Mouse (Mus musculus) embryonic facial prominence, embryonic 10.5 days (tissue): ENCODE measurements around the gene Lypd4. TPM values are rescaled to one million over a fixed set of nuclear protein-coding genes. Genes with fewer than 3 reads are reported as not detected.
"Not testable (repeated sequence)": the region's sequence is repeated elsewhere in the genome, so short reads cannot be mapped to it uniquely, and the experiment has no call there.

Source experiments
- DNase-seq: peaks from one replicate; pipeline ENCODE4 v3.0.0-alpha.2; 2017; ENCODE audit warnings: low spot score
- H3K27ac ChIP-seq: fragments of 300-500 bp; sonication (generic); replicated peaks from 2 replicates; pipeline ENCODE4 v1.5.1; 2016; ENCODE audit warnings: mild to moderate bottlenecking
- H3K27me3 ChIP-seq: fragments of 300-500 bp; sonication (generic); replicated peaks from 2 replicates; pipeline ENCODE4 v1.6.1; 2016; ENCODE audit warnings: low read depth, mild to moderate bottlenecking; ENCODE audit not compliant: poor library complexity, severe bottlenecking
- H3K36me3 ChIP-seq: fragments of 300-500 bp; sonication (generic); replicated peaks from 2 replicates; pipeline ENCODE4 v1.6.1; 2016; ENCODE audit warnings: mild to moderate bottlenecking, moderate library complexity
- H3K4me1 ChIP-seq: fragments of 300-500 bp; sonication (generic); 2 replicates; pipeline ENCODE4 v1.6.1; 2016
- H3K4me3 ChIP-seq: fragments of 300-500 bp; sonication (generic); 2 replicates; pipeline ENCODE4 v1.5.1; 2016; ENCODE audit warnings: mild to moderate bottlenecking, moderate library complexity
- H3K9me3 ChIP-seq: fragments of 300-500 bp; sonication (generic); 2 replicates; pipeline ENCODE4 v1.6.1; 2016; ENCODE audit warnings: mild to moderate bottlenecking
- WGBS: fragments of 180-500 bp; shearing (Covaris S2); methylation state at CpG from one replicate; pipeline ENCODE4 v1.1.7; 2016; 5-methylcytosine and 5-hydroxymethylcytosine counted together
- polyA plus RNA-seq: library from polyadenylated mRNA; unstranded; fragments of >200 nt; fragmentation: Nextera tagmentation; extraction: Ambion mirVana; gene quantifications from 2 replicates; pipeline ENCODE4 v1.2.1, GENCODE M21; 2016

Gene Lypd4
- polyA plus RNA-seq, 1 experiment from 2014 or later, result not detected

DNA sequence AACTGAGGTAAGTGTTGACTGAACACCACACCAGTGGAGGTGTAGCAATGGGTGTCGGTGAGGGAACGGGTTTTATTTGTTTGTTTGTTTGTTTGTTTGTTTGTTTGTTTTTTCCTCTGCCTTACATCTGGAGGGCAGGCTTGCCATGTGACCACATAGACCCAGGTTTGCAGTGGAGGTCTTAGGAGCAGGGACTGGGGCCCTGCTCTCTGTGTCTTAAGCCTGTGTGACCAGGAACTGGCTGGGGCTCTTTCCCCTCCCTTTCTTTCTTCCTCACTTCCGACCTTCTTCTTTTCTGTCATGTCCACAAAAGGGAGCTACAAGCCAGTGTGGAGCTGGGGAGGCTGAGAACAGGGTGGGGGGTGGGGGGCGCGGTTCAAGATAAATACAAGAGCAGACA, 28.2 kb upstream of the Lypd4 start:
- DNase-seq, result no peak
- Histone ChIP-seq H3K27ac (no peak overlapping the region), H3K36me3 (no peaks in the 10 kb centered on the region), H3K9me3 (no peaks in the 10 kb centered on the region), H3K27me3 (no peaks in the 10 kb centered on the region), H3K4me1 (peaks cover 16% of the 10 kb centered on the region), H3K4me3 (no peak overlapping the region)
- 80% methylated on average over 5 of the region's 5 CpGs for WGBS

DNA sequence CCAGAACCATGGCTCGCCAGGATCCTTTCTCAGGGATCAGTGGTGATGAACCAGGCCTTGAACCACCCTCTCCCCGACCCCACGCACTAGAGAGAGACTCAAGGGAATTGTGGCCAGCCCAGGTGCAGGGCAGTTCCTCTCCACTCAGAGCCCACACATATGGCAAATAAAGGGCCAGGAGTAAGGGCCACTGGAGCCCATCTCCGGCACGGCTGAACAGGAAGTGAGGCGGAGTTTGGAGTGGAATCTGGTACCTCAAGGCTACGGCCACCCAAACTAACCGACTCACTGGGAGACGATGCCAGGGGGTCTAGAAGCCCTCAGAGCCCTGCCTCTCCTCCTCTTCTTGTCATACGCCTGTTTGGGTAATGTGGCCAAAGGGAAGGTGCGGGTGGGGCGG, 27.5 kb upstream of the Lypd4 start, which contains the start of gene Cd79a:
Gene Cd79a (plus strand): TSS at position 158 of the 400 bp plus-strand sequence.
- no peak within 1 kb of the TSS for H3K4me3 ChIP-seq
- H3K4me1 ChIP-seq, result peaks cover 9% of the 10 kb centered on the region
- no peaks in the 10 kb centered on the region for H3K27me3 ChIP-seq
- peak within 1 kb of the TSS; percentile 19; the same call in 1 of the 2 replicates for H3K27ac ChIP-seq
- no peak for DNase-seq
- peaks cover 3% of the 10 kb centered on the region; the same call in 1 of the 2 replicates for H3K36me3 ChIP-seq
- WGBS, result 66% methylated on average over 12 of the region's 12 CpGs
- H3K9me3 ChIP-seq, result no peaks in the 10 kb centered on the region

DNA sequence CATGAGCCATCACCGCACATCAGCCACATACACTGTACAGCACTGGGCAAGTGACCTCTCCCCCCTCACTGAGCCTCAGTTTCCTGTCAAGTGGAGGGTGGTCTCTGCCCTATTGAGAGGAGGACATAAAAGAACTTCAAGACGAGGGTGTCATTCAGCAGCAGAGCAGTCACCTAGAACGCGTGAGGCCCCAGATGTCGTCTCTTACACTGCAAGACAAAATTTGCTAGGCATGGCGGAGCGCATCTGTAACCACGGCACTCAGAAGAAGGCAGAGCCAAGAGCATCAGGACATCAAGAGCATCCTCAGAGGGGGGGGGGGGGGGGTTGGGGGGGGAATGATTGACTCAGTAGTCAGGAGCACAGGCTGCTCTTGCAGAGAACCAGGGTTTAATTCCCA, 26.5 kb upstream of the Lypd4 start:
- DNase-seq, result no peak
- Histone ChIP-seq H3K27ac (no peak overlapping the region), H3K4me3 (no peak overlapping the region), H3K4me1 (peaks cover 4% of the 10 kb centered on the region), H3K27me3 (no peaks in the 10 kb centered on the region), H3K36me3 (peaks cover 6% of the 10 kb centered on the region), H3K9me3 (no peaks in the 10 kb centered on the region)
- 88% methylated on average over 8 of the region's 8 CpGs for WGBS

DNA sequence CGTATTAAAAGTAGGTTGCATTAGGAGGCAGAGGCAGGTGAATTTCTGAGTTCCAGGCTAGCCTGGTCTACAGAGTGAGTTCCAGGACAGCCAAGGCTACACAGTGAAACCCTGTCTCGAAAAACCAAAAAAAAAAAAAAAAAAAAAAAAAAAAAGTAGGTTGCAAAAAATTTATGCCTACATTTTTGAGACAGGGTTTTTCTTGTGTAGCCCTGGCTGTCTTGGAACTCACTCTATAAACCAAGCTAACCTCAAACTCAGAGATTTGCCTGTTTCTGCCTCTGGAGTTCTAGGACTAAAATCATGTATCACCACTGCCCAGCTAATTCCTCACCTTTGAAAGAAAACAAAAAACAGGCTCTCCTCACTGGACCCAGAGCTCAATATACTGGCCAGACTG, 26.0 kb upstream of the Lypd4 start:
- not testable (repeated sequence) for DNase-seq, H3K27ac ChIP-seq, H3K27me3 ChIP-seq, H3K4me1 ChIP-seq, H3K4me3 ChIP-seq, H3K9me3 ChIP-seq
- WGBS, result 88% methylated on average over 2 of the region's 2 CpGs
- peaks cover 12% of the 10 kb centered on the region for H3K36me3 ChIP-seq

DNA sequence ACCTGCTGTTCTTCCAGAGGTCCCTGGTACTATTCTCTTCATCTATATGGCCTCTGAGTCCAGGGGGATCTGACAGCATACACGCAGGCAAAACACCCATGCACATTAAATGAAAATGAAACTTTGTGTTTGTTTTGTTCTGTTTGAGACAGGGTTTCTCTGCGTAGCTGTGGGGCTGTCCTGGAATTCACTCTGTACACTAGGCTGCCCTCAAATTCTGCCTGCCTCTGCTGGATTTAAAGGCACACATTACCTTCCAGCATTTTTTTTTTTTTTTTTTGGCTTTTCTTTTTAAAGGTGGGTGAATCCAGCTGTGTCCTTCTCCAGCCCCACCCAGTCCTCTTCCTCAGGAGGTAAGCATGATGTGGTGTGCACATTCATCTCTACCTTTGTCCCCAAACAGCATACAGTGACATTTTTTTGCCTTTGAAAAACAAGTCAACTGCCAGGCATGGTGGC, 22.4 kb upstream of the Lypd4 start:
- H3K27me3 ChIP-seq, result no peaks in the 10 kb centered on the region
- H3K27ac ChIP-seq, result no peak overlapping the region
- H3K9me3 ChIP-seq, result no peaks in the 10 kb centered on the region
- DNase-seq, result no peak
- no peak overlapping the region for H3K4me3 ChIP-seq
- H3K4me1 ChIP-seq, result peaks cover 10% of the 10 kb centered on the region
- peaks cover 48% of the 10 kb centered on the region for H3K36me3 ChIP-seq
- WGBS, result 79% methylated on average over 2 of the region's 2 CpGs

DNA sequence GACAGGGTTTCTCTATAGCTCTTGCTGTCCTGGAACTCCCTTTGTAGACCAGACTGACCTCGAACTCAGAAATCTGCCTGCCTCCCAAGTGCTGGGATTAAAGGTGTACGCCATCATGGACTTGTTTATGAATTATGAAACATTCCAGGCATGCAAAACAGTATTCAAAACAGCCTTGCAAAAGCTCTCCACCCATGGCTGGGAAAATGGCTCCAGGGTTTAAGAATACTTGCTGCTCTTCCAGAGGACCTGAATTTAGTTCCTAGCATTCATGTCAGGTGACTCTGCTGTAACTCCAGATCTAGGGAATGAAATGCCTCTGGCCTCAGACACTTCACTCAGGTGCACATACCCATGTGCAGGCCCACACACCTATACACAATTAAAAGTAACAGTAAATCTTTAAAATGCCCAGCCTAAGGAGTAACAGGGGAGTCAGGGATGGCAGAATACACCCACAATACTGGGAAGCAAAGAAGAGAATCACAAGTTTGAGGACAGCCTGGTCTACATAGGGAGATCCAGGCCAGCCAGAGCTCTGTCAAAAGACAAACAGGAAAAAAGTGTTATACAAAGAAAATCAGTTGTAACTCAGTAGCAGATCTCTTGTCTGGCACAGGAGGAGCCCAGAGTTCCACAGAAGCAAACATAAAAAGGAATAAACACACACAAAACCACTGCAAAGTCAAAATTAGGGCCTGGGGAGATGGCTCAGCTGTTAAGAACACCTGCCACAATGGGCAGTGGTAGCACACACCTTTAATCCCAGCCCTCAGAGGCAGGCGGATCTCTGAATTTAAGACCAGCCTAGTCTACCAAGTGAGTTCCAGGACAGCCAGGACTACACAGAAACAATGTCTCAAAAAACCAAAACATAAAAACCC, 21.7 kb upstream of the Lypd4 start:
- no peak overlapping the region for H3K27ac ChIP-seq
- peaks cover 16% of the 10 kb centered on the region for H3K4me1 ChIP-seq
- peaks cover 54% of the 10 kb centered on the region for H3K36me3 ChIP-seq
- no peak overlapping the region for H3K4me3 ChIP-seq
- 69% methylated on average over 3 of the region's 3 CpGs for WGBS
- no peaks in the 10 kb centered on the region for H3K27me3 ChIP-seq
- DNase-seq, result no peak
- H3K9me3 ChIP-seq, result no peaks in the 10 kb centered on the region

DNA sequence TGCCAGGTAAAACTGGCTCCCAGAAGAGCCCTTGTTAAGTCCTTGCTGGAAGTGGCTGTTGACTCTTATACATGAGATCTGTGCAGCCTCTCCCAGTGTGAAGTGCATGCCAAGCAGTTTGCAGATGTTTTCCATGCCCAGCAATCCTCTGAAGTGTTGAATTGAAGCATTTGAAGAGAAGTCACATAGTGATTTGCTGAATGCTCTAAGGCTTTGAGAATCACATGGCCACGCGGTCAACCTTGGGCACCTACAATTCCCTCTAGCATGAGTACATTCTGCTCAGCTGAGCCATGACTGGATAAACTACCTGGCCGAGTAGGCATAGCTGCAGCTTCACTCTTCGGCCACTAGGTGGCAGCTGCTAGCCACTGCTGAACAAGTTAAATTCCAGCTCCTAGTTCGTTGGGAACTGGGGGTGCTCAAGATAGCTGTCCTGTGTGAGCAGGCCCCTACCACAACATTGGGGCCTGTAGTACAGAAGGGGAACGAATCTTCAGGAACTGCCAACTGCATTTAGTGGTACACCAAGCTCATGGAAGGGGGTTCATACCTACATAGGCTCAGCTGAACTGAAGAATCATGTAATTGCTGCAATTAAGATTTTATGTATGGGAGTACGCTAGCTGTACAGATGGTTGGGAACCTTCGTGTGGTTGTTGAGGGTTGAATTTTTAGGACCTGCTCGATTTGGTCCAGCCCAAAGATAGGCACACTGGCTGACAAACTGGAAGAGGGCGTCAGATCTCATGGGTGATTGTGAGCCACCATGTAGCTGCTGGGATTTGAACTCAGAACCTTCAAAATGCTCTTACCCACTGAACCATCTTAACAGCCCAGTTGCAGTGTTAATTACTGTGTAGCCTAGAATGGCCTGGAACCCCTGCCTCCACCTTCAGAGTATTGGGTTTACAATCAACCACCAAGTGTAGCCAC, 20.8 kb upstream of the Lypd4 start:
- peak; percentile 75 for DNase-seq
- Histone ChIP-seq H3K27ac (0 out of 2 replicates have a peak overlapping the region, but pooled peaks have one; percentile 1), H3K4me3 (no peak overlapping the region), H3K27me3 (no peaks in the 10 kb centered on the region), H3K36me3 (peaks cover 64% of the 10 kb centered on the region), H3K4me1 (peaks cover 25% of the 10 kb centered on the region), H3K9me3 (no peaks in the 10 kb centered on the region)
- 31% methylated on average over 10 of the region's 10 CpGs for WGBS

DNA sequence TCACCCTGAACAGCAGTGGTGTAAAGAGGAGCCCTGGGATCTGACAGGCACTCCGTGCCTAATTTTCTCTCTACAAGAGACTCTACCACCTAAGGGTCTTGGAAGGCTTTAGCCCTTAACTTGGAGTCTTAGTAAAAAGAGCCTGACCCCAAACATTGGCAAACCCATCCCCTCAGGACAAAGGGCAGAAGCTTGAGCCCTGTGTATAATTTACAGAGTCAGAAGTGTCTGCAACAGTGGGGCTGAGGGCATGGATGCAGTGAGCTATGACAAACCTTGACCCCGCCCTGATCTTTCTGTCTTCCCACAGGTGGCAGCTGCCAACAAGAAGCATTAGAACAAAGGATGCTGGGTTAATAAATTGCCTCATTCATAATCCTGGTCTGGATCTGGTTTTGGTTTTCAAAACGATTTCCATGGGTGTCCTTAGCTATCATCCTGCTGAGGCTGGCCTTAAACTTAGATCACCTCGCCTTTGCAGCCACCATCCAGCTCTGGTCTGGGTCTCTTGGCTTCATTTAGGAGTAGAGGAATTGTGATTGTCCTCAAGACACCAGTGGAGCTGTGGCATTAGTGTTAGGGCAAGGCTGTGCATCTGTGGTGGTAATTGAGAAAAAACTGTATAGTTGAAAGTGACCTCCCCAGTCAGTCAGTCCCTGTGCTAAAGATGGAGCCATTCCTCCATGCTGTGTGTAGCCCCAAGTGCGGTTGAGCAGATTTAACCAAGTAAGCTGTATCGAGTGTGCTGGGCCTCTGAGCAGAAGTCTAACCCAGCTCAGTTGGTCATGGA, 19.9 kb upstream of the Lypd4 start:
- Histone ChIP-seq H3K9me3 (no peaks in the 10 kb centered on the region), H3K27me3 (no peaks in the 10 kb centered on the region), H3K36me3 (peaks cover 68% of the 10 kb centered on the region), H3K4me3 (no peak overlapping the region), H3K27ac (0 out of 2 replicates have a peak overlapping the region, but pooled peaks have one; percentile 1), H3K4me1 (peaks cover 28% of the 10 kb centered on the region)
- WGBS, result 85% methylated on average over 6 of the region's 6 CpGs
- DNase-seq, result no peak

DNA sequence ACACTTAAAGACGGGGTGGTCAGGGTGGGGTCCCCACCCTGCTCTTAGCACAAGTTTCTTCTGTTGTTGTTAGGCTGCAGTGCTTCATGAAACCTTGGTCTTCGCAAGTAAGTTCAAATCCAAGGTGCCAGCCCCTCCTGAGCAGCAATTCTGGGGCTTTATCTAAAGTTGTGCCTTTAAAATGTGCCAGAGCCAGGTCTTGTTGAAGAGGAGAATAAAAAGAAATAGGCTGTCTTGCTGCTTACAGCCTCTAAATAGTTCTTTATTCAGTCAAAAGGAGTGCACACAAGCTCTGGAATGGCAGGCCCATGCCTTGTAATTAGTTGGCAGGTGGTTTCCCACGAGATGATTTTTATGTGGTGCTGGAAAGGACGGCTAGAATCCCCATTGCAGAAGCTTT, 17.4 kb upstream of the Lypd4 start:
- Histone ChIP-seq H3K27me3 (no peaks in the 10 kb centered on the region), H3K36me3 (peaks cover 64% of the 10 kb centered on the region), H3K27ac (no peak overlapping the region), H3K9me3 (no peaks in the 10 kb centered on the region), H3K4me1 (peaks cover 28% of the 10 kb centered on the region), H3K4me3 (peak overlapping the region; percentile 99)
- no peak for DNase-seq
- WGBS, result 79% methylated on average over 4 of the region's 4 CpGs

DNA sequence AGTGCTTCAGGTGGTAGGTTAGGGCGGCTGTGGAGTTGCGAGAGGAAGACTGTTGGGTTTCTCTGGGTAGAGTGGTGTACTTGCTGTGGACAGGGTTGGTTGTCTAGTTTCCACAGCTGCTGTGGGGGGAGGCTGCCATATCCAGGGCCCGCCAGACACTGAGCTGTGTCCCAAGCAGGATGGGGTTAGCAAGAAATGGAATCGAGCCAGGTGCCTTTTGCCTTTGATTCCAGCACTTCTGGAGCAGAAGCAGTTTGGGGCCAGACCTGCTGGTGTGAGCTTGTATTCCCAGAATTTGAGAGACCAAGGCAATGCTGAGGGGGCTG, 16.5 kb upstream of the Lypd4 start:
- peak overlapping the region; percentile 99 for H3K27ac ChIP-seq
- peak overlapping the region; percentile 99 for H3K4me3 ChIP-seq
- H3K9me3 ChIP-seq, result no peaks in the 10 kb centered on the region
- H3K4me1 ChIP-seq, result peaks cover 28% of the 10 kb centered on the region
- DNase-seq, result no peak
- WGBS, result 79% methylated on average over 4 of the region's 4 CpGs
- no peaks in the 10 kb centered on the region for H3K27me3 ChIP-seq
- peaks cover 61% of the 10 kb centered on the region for H3K36me3 ChIP-seq

DNA sequence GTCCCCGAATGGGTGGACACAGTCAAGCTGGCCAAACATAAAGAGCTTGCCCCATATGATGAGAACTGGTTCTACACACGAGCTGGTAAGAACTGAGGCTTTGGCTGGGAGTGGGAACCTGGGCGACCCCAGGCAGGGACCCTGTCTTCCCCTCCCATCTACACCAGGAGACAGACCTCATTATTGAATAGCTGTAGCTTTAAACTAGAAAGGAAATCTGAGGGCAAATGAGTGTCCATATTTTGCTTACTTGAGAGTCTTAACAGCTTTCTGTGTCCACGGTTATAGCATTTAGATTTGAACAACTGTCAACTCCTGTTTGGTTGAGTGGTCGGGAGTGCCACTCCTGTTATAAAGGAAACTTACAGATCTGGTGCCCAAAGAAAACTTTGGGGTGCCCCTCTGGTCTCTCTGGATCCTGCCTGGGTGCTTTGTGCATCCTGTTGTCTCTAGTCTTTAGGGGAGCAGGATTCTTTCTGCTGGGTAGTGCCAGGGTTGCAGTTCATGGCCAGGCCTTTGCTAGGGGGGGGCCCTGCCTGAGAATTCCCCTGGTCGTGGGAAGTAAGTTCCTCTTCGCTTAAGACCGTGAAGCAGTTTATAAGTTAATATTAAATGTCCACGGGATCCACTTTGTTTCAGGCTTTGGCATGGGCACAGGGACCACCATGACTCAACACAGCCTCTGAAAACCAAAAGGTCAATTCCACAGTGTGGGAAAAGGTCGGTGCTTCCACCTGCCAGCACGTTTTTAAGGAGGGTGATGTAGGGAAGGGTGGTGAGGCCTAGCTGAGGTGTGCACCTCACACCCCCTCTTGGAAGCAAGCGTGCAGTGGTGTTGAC, 15.9 kb upstream of the Lypd4 start:
- 47% methylated on average over 12 of the region's 12 CpGs for WGBS
- peak overlapping the region; percentile 99 for H3K27ac ChIP-seq
- no peak for DNase-seq
- H3K4me1 ChIP-seq, result peaks cover 28% of the 10 kb centered on the region
- H3K36me3 ChIP-seq, result peaks cover 55% of the 10 kb centered on the region
- no peaks in the 10 kb centered on the region for H3K9me3 ChIP-seq
- H3K4me3 ChIP-seq, result peak overlapping the region; percentile 99
- no peaks in the 10 kb centered on the region for H3K27me3 ChIP-seq
